Mouse (Mus musculus) E14TG2a.4 (cell line): Measurements from ENCODE around the gene Runx1.

Source experiments
- H3K27me3 ChIP-seq: 2 replicates; pipeline ENCODE4 v1.6.1; 2014; ENCODE audit warnings: low read length, control low read depth; ENCODE audit not compliant: insufficient read depth
- H3K36me3 ChIP-seq: 2 replicates; pipeline ENCODE4 v1.6.1; 2014; ENCODE audit warnings: low read length, control low read depth; ENCODE audit not compliant: insufficient read depth
- H3K4me1 ChIP-seq: replicated peaks from 2 replicates; pipeline ENCODE4 v1.6.1; 2014; ENCODE audit warnings: low read depth, low read length, control low read depth
- H3K4me3 ChIP-seq: replicated peaks from 2 replicates; pipeline ENCODE4 v1.5.1; 2014; ENCODE audit warnings: mild to moderate bottlenecking, low read length
- H3K9me3 ChIP-seq: 2 replicates; pipeline ENCODE4 v1.6.1; 2014; ENCODE audit warnings: low read length, control low read depth
- CTCF ChIP-seq: conservative IDR thresholded peaks from 2 replicates; pipeline ENCODE4 v1.5.1; 2014; ENCODE audit warnings: low read length
- NANOG ChIP-seq: IDR thresholded peaks from 2 replicates; pipeline ENCODE4 v1.6.1; 2014; ENCODE audit warnings: borderline replicate concordance, low read length, mixed read lengths
- POU5F1 ChIP-seq: IDR thresholded peaks from 2 replicates; pipeline ENCODE4 v1.6.1; 2014; ENCODE audit warnings: low read length, borderline replicate concordance

Gene Runx1

DNA sequence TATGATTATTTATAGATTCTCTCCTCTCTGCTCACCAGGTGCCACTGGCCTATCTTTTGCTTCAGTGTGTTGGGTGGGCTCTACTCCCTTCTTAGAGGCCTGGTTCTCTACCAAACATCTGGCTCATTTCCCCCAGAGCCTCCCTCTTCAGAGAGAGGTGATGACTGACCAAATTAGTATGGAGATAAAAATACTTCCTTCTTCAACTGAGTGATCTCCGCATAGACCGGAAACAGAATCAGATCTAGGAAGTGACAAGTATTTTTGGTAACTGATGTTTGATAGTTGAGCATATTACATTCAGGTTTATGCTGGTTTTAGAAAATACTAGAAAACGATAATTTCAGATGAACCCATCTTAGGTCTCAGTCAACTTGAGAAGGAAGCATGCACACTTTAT is 101.4 kb downstream of the Runx1 start:
- TF ChIP-seq CTCF = no peak
- TF ChIP-seq NANOG = no peak
- TF ChIP-seq POU5F1 = no peak
- H3K4me1 ChIP-seq = no peaks in the 10 kb centered on the region
- H3K36me3 ChIP-seq = no peaks in the 10 kb centered on the region
- no peak overlapping the region for H3K4me3 ChIP-seq
- peaks cover 12% of the 10 kb centered on the region for H3K27me3 ChIP-seq
- H3K9me3 ChIP-seq = peaks cover 14% of the 10 kb centered on the region

DNA sequence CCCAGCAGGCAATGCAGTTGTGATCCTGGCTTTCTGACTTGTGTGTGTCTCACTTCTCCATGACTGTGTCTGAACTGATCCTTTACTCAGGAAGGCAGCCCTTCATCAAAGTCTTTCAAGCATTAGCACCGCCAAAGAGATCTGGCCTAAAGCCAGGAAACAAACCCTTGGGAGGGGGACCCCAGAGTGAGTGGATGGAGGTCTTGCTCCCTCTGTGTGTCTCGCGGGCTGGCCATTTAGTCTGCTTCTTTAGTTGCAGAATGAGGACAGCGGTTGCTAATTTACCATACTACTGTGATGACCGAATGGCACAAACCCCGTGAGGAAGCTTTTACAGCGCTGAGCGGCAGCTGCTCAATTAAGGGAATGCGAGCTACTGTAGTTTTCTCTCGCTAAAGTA is 105.3 kb downstream of the Runx1 start:
- no peak overlapping the region for H3K4me3 ChIP-seq
- peaks cover 16% of the 10 kb centered on the region for H3K9me3 ChIP-seq
- H3K36me3 ChIP-seq = no peaks in the 10 kb centered on the region
- peaks cover 6% of the 10 kb centered on the region for H3K4me1 ChIP-seq
- no peak for TF ChIP-seq CTCF
- no peak for TF ChIP-seq NANOG
- TF ChIP-seq POU5F1 = no peak
- H3K27me3 ChIP-seq = peaks cover 20% of the 10 kb centered on the region

DNA sequence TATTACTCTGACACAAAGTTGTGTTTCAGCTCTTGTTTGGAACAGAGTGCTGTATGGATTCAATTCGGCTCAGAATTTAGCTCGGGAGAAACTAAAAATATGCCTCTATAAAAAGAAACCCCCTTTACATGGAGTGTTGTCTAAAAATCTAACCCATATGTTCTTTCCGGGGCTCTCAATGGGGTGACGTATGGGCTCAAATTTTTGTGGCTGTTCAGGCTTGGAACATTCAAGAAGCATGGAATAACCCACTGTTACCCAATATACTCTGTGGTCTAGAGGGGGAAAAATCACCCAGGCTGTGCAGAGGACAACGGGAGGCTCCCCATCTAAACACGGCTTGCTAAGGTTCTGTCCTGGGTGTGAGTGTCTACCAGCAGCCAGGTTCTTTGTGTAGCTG is 106.2 kb downstream of the Runx1 start:
- Histone ChIP-seq H3K9me3 (peaks cover 16% of the 10 kb centered on the region), H3K4me3 (no peak overlapping the region), H3K4me1 (peaks cover 11% of the 10 kb centered on the region), H3K27me3 (peaks cover 20% of the 10 kb centered on the region), H3K36me3 (no peaks in the 10 kb centered on the region)
- TF ChIP-seq POU5F1 (no peak), CTCF (no peak), NANOG (no peak)

DNA sequence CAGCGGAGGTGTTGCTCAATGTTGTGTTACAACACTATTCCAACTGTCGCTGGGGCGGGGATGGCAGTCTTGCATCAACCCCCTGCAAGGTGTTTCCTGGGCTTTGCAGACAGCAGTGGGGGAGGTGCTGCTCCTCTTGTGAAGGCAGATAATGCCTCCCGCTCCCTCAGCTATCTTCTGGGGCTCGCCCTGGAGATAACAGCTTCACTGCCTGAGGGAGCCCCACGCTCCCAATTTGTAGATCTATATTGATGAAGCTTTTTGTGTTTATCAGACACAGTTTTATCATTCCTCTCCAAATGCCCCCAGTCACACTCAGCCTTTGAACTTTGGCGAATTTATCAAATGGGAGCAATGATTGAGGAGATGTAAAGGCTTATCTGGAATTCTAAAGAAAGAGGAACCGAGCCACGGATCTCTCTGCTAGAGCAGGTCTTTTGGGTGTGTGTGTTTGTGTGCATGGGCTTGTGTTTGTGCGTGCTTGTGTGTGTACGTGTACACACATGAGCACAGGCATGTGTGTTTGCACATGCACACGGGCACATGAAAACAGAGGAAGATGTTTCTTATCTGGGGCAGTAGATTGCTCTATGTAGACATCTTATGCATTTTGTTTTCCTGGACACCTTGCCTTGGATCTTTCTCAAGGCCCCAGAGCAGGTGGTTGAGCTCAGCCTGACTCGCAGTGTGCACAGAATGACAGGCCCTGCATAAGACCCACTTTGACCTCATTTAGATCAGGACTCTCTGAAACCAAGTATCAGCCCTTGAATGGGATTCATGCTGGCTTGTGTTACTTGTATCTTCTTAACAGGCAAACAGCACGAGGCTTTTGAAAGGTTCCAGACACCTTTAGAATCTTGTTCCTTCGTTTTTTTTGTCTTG is 110.1 kb downstream of the Runx1 start:
- Histone ChIP-seq H3K36me3 (no peaks in the 10 kb centered on the region), H3K4me1 (peaks cover 11% of the 10 kb centered on the region), H3K27me3 (peaks cover 21% of the 10 kb centered on the region), H3K4me3 (no peak overlapping the region), H3K9me3 (peaks cover 16% of the 10 kb centered on the region)
- TF ChIP-seq POU5F1 (no peak), CTCF (no peak), NANOG (no peak)

DNA sequence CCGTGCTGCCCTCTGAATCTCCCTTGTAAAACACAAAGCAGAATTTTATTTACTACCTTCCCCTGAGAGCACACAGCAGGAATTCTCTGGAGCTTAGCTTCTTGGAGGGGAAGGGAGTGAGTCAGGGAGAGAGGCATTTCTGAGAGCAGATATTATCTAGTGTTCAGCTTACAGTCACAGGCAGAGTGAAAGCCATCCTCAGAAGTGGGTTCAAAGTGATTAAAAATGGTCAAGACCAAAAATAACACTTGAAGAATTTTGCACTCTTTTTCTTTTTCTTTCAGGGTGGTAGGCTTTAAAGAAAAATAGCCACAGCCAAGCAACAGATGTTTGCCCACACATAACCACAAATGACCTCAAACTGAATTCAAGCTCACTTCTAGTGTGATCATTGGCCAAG is 115.8 kb downstream of the Runx1 start:
- peaks cover 22% of the 10 kb centered on the region; the same call in 1 of the 2 replicates for H3K27me3 ChIP-seq
- TF ChIP-seq POU5F1 = no peak
- TF ChIP-seq NANOG = no peak
- no peak for TF ChIP-seq CTCF
- H3K4me1 ChIP-seq = peaks cover 8% of the 10 kb centered on the region
- H3K4me3 ChIP-seq = no peak overlapping the region
- H3K36me3 ChIP-seq = no peaks in the 10 kb centered on the region
- no peaks in the 10 kb centered on the region for H3K9me3 ChIP-seq

DNA sequence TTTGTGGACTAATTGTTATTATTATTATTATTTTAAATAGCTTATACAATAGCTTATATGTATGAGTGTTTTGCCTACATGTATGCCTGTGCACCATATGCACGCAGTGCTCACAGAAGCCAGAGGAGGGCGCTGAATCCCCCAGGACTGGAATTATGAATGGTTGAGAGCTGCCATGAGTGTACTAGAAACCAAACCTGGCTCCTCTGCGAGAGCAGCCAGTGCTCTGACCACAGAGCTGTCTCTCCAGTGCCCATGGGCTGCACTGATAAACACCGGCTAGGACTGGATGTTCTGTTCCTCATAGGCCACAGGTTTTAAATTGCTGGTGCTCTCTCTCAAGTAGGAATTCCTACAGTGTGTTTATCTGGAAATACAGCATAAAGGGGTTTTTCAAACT is 117.2 kb downstream of the Runx1 start:
- TF ChIP-seq CTCF = peak; percentile 54
- no peak for TF ChIP-seq POU5F1
- no peak for TF ChIP-seq NANOG
- H3K36me3 ChIP-seq = no peaks in the 10 kb centered on the region
- no peak overlapping the region for H3K4me3 ChIP-seq
- no peaks in the 10 kb centered on the region for H3K9me3 ChIP-seq
- H3K27me3 ChIP-seq = peaks cover 29% of the 10 kb centered on the region; the same call in 1 of the 2 replicates
- peaks cover 8% of the 10 kb centered on the region for H3K4me1 ChIP-seq

DNA sequence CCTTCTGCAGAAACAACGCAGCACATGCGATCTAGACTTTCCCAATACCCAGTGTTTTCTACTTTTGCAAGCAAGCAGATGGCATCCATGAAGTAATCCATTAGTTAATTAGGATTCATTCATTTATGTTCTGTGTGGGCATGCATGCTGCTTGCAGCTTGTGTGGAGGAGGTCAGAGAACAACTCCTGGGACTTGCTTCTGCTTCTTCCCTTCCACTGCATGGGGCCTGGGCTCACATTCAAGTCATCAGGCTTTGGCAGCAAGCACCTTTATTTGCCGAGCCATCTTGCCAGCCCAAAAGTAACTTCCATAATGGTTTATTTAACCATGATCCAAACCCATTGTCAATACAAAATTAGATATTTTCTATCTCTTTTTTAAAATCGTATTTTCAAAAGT is 118.2 kb downstream of the Runx1 start:
- H3K36me3 ChIP-seq = no peaks in the 10 kb centered on the region
- H3K4me1 ChIP-seq = peaks cover 8% of the 10 kb centered on the region
- H3K27me3 ChIP-seq = peaks cover 33% of the 10 kb centered on the region
- H3K9me3 ChIP-seq = no peaks in the 10 kb centered on the region
- no peak overlapping the region for H3K4me3 ChIP-seq
- TF ChIP-seq CTCF (no peak), POU5F1 (no peak), NANOG (no peak)

DNA sequence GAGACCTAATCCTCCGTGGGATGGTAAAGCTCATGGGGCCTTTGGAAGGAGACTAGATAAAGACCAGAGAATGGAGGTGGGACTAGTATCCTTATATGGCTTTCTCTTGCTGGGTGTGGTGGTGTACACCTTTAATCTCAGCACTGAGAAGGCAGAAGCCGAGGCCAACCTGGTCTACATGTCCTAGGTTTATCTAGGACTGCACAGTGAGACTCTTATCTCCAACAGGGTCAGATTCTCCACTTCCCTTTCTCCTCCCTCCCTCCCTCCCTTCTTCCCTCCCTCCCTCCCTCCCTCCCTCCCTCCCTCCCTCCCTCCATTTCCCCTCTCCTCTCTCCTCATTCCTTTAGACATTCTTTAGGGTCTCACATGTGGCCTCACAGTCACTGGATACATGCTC is 118.8 kb downstream of the Runx1 start:
- peaks cover 34% of the 10 kb centered on the region for H3K27me3 ChIP-seq
- no peaks in the 10 kb centered on the region for H3K36me3 ChIP-seq
- TF ChIP-seq POU5F1 (no peak), NANOG (no peak), CTCF (no peak)
- no peaks in the 10 kb centered on the region for H3K9me3 ChIP-seq
- H3K4me1 ChIP-seq = peaks cover 8% of the 10 kb centered on the region
- H3K4me3 ChIP-seq = no peak overlapping the region
